Mouse (Mus musculus) ZHBTc4 (cell line): ENCODE results near the gene Pkd1.
A peak's percentile ranks its signal among the peaks of the same experiment; 100 is the strongest.

Experiments used
- DNase-seq: peaks from one replicate; pipeline ENCODE4 v3.0.0-alpha.2; 2011; ENCODE audit warnings: low read depth, low spot score

Pkd1 gene

GRCm38 (mm10) chr17:24549618-24550415 lies at the start of gene Pkd1:
Gene Pkd1 (plus strand): TSS chr17:24549834.
- peak; percentile 100 for DNase-seq

GRCm38 (mm10) chr17:24502208-24502607 lies 47.4 kb upstream of the Pkd1 start:
- peak; percentile 76 for DNase-seq

GRCm38 (mm10) chr17:24504085-24504484 lies 45.5 kb upstream of the Pkd1 start:
- no peak for DNase-seq

- no peak for DNase-seq
Measured at GRCm38 (mm10) chr17:24505286-24505955, 44.2 kb upstream of the Pkd1 start.

- peak; percentile 50 for DNase-seq
Measured at GRCm38 (mm10) chr17:24506332-24507070, 43.1 kb upstream of the Pkd1 start.

GRCm38 (mm10) chr17:24507129-24507664 lies 42.4 kb upstream of the Pkd1 start:
- DNase-seq, result peak; percentile 67

- no peak for DNase-seq
Measured at GRCm38 (mm10) chr17:24507806-24508460, 41.7 kb upstream of the Pkd1 start.

- peak; percentile 67 for DNase-seq
Measured at GRCm38 (mm10) chr17:24513609-24514008, 36.0 kb upstream of the Pkd1 start.

GRCm38 (mm10) chr17:24514270-24515257 lies 35.1 kb upstream of the Pkd1 start:
- DNase-seq, result no peak

GRCm38 (mm10) chr17:24520450-24520849 lies 29.2 kb upstream of the Pkd1 start:
- DNase-seq, result no peak

- no peak for DNase-seq
Measured at GRCm38 (mm10) chr17:24524734-24525133, 24.9 kb upstream of the Pkd1 start.

- DNase-seq, result no peak
Measured at GRCm38 (mm10) chr17:24527315-24527714, 22.3 kb upstream of the Pkd1 start.

GRCm38 (mm10) chr17:24527723-24528559 lies 21.7 kb upstream of the Pkd1 start, which contains the start of gene Traf7:
Gene Traf7 (minus strand): TSS chr17:24527938.
- DNase-seq, result peak; percentile 99

GRCm38 (mm10) chr17:24528560-24528918 lies 21.1 kb upstream of the Pkd1 start:
- peak; percentile 32 for DNase-seq

GRCm38 (mm10) chr17:24529007-24529451 lies 20.6 kb upstream of the Pkd1 start:
- DNase-seq, result peak; percentile 89

GRCm38 (mm10) chr17:24529883-24530282 lies 19.8 kb upstream of the Pkd1 start:
- DNase-seq, result peak; percentile 72

GRCm38 (mm10) chr17:24530361-24531050 lies 19.1 kb upstream of the Pkd1 start:
- peak; percentile 61 for DNase-seq

- no peak for DNase-seq
Measured at GRCm38 (mm10) chr17:24531064-24531463, 18.6 kb upstream of the Pkd1 start.

- no peak for DNase-seq
Measured at GRCm38 (mm10) chr17:24532045-24532444, 17.6 kb upstream of the Pkd1 start.
